Mouse (Mus musculus): ENCODE data around the gene BC005624. TPM values are rescaled to one million over a fixed set of nuclear protein-coding genes. Genes with fewer than 3 reads are reported as not detected.
"Not testable (repeated sequence)": the region's sequence is repeated elsewhere in the genome, so short reads cannot be mapped to it uniquely, and the experiment has no call there.

The BC005624 gene
- total RNA-seq, 2 experiments from 2014 or later: 18.7 to 19.1 TPM

DNA sequence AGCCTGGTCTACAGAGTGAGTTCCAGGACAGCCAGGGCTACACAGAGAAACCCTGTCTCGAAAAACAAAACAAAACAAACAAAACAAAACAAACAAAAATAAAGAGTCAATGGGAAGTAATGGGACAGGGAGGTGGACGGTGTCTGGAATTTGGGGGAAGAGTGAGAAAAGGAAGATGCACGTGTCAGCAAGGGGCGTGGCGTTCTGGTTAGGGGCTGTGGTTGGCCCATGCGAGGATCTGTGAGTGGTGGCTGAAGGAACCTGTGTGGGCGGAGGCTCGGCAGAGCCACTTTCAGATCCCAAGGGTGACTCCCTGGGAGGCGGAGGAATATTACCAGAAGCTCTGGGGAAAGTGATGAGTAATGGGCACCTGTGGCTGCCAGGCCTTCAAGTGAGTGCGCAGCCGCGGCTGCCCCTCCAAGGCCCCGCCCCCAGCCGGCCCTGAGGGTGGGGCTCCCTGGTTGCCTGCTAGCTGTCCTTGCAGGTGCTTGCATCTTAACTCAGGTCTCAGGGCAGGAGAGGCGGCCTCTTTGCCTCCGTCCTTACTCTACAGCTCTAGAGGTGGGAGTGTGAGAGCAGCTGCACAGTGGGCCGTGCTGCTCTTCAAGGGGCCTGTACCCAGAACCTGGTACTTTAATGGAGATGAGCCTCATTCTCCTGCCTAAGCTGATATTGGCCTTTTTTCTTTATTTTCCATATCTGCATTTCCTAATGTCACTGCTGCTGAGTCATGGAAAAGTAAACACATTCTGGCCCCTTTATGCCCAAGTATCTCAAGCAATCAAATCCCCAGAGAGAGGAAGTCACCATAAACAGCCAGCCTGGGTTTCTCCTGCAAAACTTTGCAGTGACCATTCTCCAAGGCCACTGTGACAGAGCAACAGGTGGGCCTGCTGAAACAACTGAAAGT is 3.4 kb upstream of the BC005624 start:
- no peak for DNase-seq (ENCODE audit: low spot score)
- intact Hi-C loops (cut with DNase I): no loop called here

DNA sequence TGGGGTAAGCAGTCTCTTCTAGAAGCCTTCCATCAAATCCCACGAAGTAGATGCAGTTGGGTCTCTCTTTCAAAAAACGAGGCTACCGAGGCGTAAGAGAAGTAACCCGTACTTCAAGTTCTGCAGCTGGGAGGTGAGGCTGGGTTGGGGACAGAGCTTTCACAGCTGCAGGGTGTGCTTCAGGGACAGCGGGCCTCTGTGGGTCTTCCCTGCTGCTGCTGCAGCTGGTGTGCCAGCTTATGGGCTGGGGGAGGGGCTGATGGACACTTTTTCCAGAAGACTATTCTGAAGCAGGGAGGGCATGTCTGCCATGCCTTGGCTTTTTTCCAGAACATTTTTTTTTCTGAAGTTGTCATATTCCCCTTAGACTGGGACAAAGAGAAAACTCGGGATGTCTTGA is 1.0 kb upstream of the BC005624 start:
- DNase-seq (ENCODE audit: low spot score): no peak
- intact Hi-C loops (cut with DNase I): no loop called here

GRCm38 (mm10) chr2:30967352-30968327 is 14.4 kb downstream of the BC005624 start, which contains the start of gene Tor1a:
Tor1a (minus strand) TSS chr2:30967933.
- peak; percentile 75 for DNase-seq (ENCODE audit: low spot score)
- intact Hi-C loops (cut with DNase I): loop anchor here (1.0 kb wide), 1 partner anchor 13 kb away; no protein-coding TSS in a partner anchor

GRCm38 (mm10) chr2:30966826-30967225 is 15.2 kb downstream of the BC005624 start:
- intact Hi-C loops (cut with DNase I): no loop called here
- no peak for DNase-seq (ENCODE audit: low spot score)

DNA sequence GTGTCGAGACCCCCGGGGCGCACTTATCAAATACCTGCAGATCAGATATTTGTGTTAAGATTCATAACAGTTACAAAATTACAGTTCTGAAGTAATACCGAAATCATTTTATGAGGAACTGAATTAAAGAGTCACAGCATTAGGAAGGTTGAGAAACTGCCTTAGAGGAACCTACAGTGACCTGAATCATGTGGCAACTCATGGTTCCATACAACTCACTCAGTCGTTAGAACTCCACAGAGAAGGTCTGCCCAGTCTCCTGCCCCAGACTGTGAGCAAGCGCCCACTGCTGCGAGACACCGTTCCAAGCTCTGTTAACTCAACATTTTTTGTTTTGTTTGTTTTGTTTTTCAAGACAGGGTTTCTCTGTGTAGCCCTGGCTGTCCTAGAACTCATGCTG is 16.4 kb downstream of the BC005624 start:
- DNase-seq (ENCODE audit: low spot score): no peak
- intact Hi-C loops (cut with DNase I): no loop called here

DNA sequence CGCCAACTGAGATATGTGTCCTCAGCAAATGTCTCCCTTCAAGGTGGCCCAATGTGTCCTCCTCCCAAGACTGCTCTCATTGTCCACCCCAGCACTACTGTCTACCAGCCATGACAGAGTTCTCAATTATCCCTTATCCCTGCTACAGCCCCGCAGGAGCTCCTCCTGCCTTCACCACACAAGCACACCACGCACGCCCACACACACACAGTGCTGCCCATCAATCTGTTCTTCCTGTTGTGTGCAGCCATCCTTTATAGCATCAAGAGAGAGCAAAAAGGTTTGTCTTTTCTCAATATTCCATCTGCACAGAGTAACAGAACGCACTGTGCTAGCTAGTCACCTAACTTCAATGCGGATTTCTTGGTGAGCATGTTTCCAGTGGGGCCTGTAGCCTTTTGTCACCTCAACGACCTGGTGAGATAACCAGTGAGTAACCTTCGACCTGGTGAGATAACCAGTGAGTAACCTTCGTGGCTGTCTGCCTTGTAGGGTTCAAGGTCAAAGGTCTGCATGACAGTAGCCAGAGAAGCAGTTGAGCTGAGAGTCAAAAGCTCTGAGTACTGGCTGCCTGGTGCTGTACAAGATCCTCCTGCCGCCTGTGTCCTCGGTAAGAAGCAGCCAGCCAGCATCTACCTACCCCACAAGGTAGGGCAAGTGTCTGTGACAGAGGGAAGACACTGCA is 19.3 kb downstream of the BC005624 start:
- DNase-seq (ENCODE audit: low spot score): no peak
- intact Hi-C loops (cut with DNase I): no loop called here

- intact Hi-C loops (cut with DNase I): no loop called here
Measured at GRCm38 (mm10) chr2:30959856-30960255, 22.1 kb downstream of the BC005624 start.

GRCm38 (mm10) chr2:30958726-30959125 is 23.3 kb downstream of the BC005624 start:
- no peak for DNase-seq (ENCODE audit: low spot score)
- intact Hi-C loops (cut with DNase I): no loop called here

More at GRCm38 (mm10) chr2:30959856-30960255, 22.1 kb downstream of the BC005624 start:
- DNase-seq (ENCODE audit: low spot score): no peak

- no peak for DNase-seq (ENCODE audit: low spot score)
- intact Hi-C loops (cut with DNase I): no loop called here
Measured at GRCm38 (mm10) chr2:30957511-30957910, 24.5 kb downstream of the BC005624 start.

DNA sequence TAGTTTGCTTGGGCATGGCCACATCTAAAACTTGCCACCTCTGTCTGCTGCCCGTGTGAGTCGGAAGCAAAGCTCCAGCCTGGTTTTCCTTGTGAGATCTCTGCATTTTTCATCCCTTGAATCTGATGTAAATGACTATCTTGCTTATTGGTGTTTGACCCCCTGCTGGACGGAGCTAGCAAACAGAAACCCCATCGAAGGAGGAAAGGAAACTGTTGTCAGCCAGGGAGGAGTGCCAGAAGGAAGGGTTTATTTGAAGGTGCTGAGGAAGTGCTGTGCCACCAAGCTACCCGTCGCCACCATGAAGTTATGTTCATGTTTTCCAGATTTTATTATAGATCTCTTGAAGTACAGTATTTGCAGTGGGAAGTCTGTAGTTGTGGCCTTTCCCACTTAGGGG is 27.2 kb downstream of the BC005624 start:
- no peak for DNase-seq (ENCODE audit: low spot score)
- intact Hi-C loops (cut with DNase I): no loop called here

- DNase-seq (ENCODE audit: low spot score): peak; percentile 72
- intact Hi-C loops (cut with DNase I): no loop called here
Measured at GRCm38 (mm10) chr2:30952824-30953490, 29.0 kb downstream of the BC005624 start, which contains the start of gene Tor1b. Tor1b (plus strand) TSS chr2:30952959.

GRCm38 (mm10) chr2:30952457-30952823 is 29.6 kb downstream of the BC005624 start:
- intact Hi-C loops (cut with DNase I): no loop called here
- no peak for DNase-seq (ENCODE audit: low spot score)

DNA sequence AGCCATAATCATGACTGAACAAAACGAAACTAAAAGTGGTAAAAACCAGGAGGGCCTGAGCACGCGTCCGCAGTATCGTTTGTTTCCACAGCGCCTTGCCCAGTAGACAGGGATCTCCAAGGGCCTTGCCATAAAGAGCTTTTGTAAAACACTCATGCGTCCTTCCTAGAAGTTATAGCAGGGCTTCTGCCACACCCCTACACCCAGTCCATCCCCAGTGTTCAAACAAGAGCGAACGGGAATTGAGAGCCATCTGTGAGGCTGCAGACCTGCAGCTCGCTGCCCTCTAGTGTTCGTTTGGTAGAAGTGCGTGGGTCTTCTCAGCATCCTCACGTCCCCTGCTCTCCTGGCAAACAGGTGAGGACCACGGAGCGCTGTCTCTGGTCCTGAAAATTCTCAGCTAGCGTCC is 39.4 kb downstream of the BC005624 start:
- DNase-seq (ENCODE audit: low spot score): no peak
- intact Hi-C loops (cut with DNase I): no loop called here

DNA sequence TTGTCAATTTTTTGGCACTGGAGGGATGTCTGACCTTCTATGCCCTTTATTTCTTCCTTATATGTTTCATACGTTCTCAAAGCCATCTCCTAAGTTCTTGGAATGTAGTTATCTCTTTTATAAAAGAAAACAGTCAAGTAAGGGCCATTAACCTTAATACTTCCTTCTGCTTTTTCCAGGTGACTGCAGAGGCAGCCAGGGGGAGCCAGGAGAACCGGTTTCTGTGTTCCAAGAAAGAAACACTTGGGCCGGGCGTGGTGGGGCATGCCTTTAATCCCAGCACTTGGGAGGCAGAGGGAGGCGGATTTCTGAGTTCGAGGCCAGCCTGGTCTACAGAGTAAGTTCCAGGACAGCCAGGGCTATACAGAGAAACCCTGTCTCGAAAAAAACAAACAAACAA is 39.9 kb downstream of the BC005624 start:
- intact Hi-C loops (cut with DNase I); DNase-seq (ENCODE audit: low spot score): not testable (repeated sequence)

DNA sequence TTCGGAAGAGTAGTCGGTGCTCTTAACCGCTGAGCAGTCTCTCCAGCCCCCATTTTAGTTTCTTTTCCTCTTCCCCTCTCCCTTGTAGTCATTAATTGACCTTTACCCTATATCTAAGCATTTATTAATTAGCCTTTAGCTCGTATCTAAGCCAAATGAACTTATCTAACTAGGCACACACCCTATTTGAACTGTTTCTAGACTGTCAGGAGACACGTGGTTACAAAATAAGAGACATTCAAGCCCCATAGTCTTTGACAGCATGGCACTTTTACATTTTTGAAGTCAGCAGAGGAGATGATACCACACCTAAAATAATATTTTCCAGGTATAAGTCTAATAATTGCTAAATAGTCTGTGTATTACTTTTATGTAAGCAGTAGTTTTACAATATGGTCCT is 40.4 kb downstream of the BC005624 start:
- DNase-seq (ENCODE audit: low spot score): no peak

GRCm38 (mm10) chr2:30938574-30938991 is 43.4 kb downstream of the BC005624 start:
- intact Hi-C loops (cut with DNase I): no loop called here
- no peak for DNase-seq (ENCODE audit: low spot score)

More for the DNA sequence above, 40.4 kb downstream of the BC005624 start:
- intact Hi-C loops (cut with DNase I): no loop called here

GRCm38 (mm10) chr2:30937731-30938130 is 44.3 kb downstream of the BC005624 start:
- DNase-seq (ENCODE audit: low spot score): no peak
- intact Hi-C loops (cut with DNase I): no loop called here

- intact Hi-C loops (cut with DNase I): no loop called here
- DNase-seq (ENCODE audit: low spot score): no peak
Measured at GRCm38 (mm10) chr2:30936808-30937207, 45.2 kb downstream of the BC005624 start.

DNA sequence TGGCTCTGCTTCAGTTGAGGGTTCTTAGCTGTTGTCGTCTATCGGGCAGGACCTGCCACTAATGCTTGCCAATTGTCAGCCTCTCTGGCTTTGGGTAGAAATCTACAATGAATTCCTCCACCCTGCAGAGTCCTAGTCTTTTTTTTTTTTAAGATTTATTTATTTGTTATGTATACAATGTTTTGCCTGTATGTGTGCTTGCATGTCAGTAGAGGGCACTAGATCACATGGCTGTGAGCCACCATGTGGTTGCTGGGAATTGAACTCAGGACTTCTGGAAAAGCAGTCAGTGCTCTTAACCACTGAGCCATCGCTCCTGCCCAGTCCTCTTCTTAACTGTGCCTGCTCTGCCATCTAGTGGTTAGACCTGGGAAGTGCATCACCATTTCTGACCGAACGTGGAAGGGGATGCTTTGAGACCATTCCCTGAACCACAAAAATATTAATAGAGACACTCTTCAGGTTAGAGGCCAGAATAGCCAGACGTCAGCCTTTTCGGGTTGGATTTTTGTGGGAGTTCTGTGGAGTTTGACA is 48.0 kb downstream of the BC005624 start:
- DNase-seq (ENCODE audit: low spot score): peak; percentile 43
- intact Hi-C loops (cut with DNase I): loop anchor here (1.0 to 5.0 kb wide), 4 partner anchors 43 to 499 kb away; partner anchors contain the start of genes Asb6 and Prrx2

Data from heart, postnatal 25 days (tissue).